Comparison of ENCODE assay signal across 16 mouse cellular contexts in the genomic region with DNA sequence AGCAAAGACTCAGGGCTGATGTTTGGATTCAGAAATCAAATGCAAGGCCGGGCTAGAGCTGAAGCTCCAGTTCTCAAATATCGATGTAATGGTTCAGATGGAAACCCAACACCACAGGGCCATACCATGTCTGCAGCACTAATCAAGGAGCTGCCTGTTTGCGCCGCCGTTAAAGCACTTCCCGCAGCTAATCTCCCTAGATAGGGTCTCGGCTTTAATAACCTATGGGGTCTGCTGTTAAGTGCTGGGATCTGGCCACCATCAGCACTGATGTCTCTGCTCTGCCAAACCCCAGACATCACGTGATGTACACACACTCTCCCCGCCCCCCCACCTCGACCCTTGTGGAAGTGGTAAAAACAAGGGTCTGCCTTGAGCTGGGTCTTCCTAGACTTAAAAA.
A peak's percentile ranks its signal among the peaks of the same experiment; 100 is the strongest.
DNase-seq lines count a peak whose midpoint lies in the region; ATAC-seq lines count a peak whose summit lies in the region.
"Had no signal": no experiment of that assay in that cellular context is flagged by ENCODE, and none has a peak within 500 bp of the region (broad histone marks: within the 10 kb centered on the region; RNA-seq: fewer than 3 reads in every experiment).

No protein-coding gene starts in this region.

- H3K9ac ChIP-seq in hindbrain, embryonic 16.5 days (ENCODE audit: low read depth, low read length) = no peak overlapping the region
- H3K9ac ChIP-seq in limb, embryonic 12.5 days (replicated peaks) = no peak overlapping the region
- H3K9ac ChIP-seq: liver, embryonic 12.5 days; neural tube, embryonic 13.5 days had no signal

- H3K36me3 ChIP-seq in hindbrain, embryonic 10.5 days = no peaks in the 10 kb centered on the region
- no peaks in the 10 kb centered on the region for H3K36me3 ChIP-seq in hindbrain, embryonic 16.5 days (ENCODE audit: control insufficient read depth, insufficient read depth, low read length)
- no peaks in the 10 kb centered on the region for H3K36me3 ChIP-seq in embryonic facial prominence, embryonic 10.5 days (replicated peaks)
- no peaks in the 10 kb centered on the region for H3K36me3 ChIP-seq in limb, embryonic 12.5 days
- H3K36me3 ChIP-seq: liver, embryonic 12.5 days; neural tube, embryonic 13.5 days had no signal

- WGBS in hindbrain, embryonic 10.5 days = 76% methylated on average over 10 of the region's 10 CpGs
- 82% methylated on average over 10 of the region's 10 CpGs for WGBS in hindbrain, embryonic 16.5 days
- 37% methylated on average over 10 of the region's 10 CpGs for WGBS in embryonic facial prominence, embryonic 10.5 days
- 6% methylated on average over 10 of the region's 10 CpGs for WGBS in limb, embryonic 12.5 days

- DNase-seq in heart, adult 11 months = peak; percentile 55
- DNase-seq in heart, adult 8-10 months (ENCODE audit: low spot score) = no peak
- DNase-seq in hindbrain, embryonic 10.5 days (ENCODE audit: low spot score) = no peak
- DNase-seq in embryonic facial prominence, embryonic 10.5 days (ENCODE audit: low spot score) = peak; percentile 77
- no peak for DNase-seq in kidney, postnatal 36 days
- DNase-seq in ovary, postnatal 10 days (ENCODE audit: low spot score) = no peak
- DNase-seq: adrenal gland, postnatal 10 days; cerebellum, adult 18-20 months; lung, postnatal 14 days; right cerebral cortex, postnatal 4 days had no signal

- H3K4me1 ChIP-seq in hindbrain, embryonic 10.5 days (replicated peaks) = peaks cover 33% of the 10 kb centered on the region; the same call in 1 of the 2 replicates
- no peaks in the 10 kb centered on the region; the same call in 1 of the 2 replicates for H3K4me1 ChIP-seq in hindbrain, embryonic 16.5 days (ENCODE audit: control insufficient read depth, insufficient read depth, low read depth, low read length)
- H3K4me1 ChIP-seq in embryonic facial prominence, embryonic 10.5 days = peaks cover 43% of the 10 kb centered on the region
- peaks cover 36% of the 10 kb centered on the region for H3K4me1 ChIP-seq in limb, embryonic 12.5 days (replicated peaks)
- H3K4me1 ChIP-seq: liver, embryonic 12.5 days; neural tube, embryonic 13.5 days had no signal

- no peak overlapping the region for H3K4me3 ChIP-seq in hindbrain, embryonic 10.5 days
- H3K4me3 ChIP-seq in hindbrain, embryonic 16.5 days (ENCODE audit: low read length) = no peak overlapping the region
- H3K4me3 ChIP-seq in embryonic facial prominence, embryonic 10.5 days = no peak overlapping the region
- H3K4me3 ChIP-seq in limb, embryonic 12.5 days (replicated peaks) = no peak overlapping the region
- H3K4me3 ChIP-seq: liver, embryonic 12.5 days; neural tube, embryonic 13.5 days had no signal

- H3K27me3 ChIP-seq in hindbrain, embryonic 10.5 days (ENCODE audit: insufficient read depth, poor library complexity, severe bottlenecking) = no peaks in the 10 kb centered on the region
- no peaks in the 10 kb centered on the region for H3K27me3 ChIP-seq in hindbrain, embryonic 16.5 days (replicated peaks; ENCODE audit: control insufficient read depth, insufficient read depth, low read length)
- H3K27me3 ChIP-seq in embryonic facial prominence, embryonic 10.5 days (replicated peaks; ENCODE audit: low read depth, poor library complexity, severe bottlenecking) = no peaks in the 10 kb centered on the region
- H3K27me3 ChIP-seq in limb, embryonic 12.5 days = no peaks in the 10 kb centered on the region
- H3K27me3 ChIP-seq: liver, embryonic 12.5 days; neural tube, embryonic 13.5 days had no signal

- no peak overlapping the region for H3K4me2 ChIP-seq in hindbrain, embryonic 16.5 days (ENCODE audit: low read length)
- H3K4me2 ChIP-seq in limb, embryonic 12.5 days = peak overlapping the region; percentile 40
- H3K4me2 ChIP-seq: liver, embryonic 12.5 days; neural tube, embryonic 13.5 days had no signal

- H3K9me3 ChIP-seq in hindbrain, embryonic 10.5 days = no peaks in the 10 kb centered on the region
- H3K9me3 ChIP-seq in hindbrain, embryonic 16.5 days (ENCODE audit: control insufficient read depth, low read length) = no peaks in the 10 kb centered on the region
- H3K9me3 ChIP-seq in embryonic facial prominence, embryonic 10.5 days = no peaks in the 10 kb centered on the region
- H3K9me3 ChIP-seq in limb, embryonic 12.5 days = no peaks in the 10 kb centered on the region
- H3K9me3 ChIP-seq: liver, embryonic 12.5 days; neural tube, embryonic 13.5 days had no signal

- H3K27ac ChIP-seq in hindbrain, embryonic 10.5 days = peak overlapping the region; percentile 29; the same call in 1 of the 2 replicates
- H3K27ac ChIP-seq in hindbrain, embryonic 16.5 days (ENCODE audit: low read depth, low read length) = no peak overlapping the region
- H3K27ac ChIP-seq in embryonic facial prominence, embryonic 10.5 days (replicated peaks) = peak overlapping the region; percentile 57; the same call in 1 of the 2 replicates
- peak overlapping the region; percentile 68 for H3K27ac ChIP-seq in limb, embryonic 12.5 days
- H3K27ac ChIP-seq: kidney, postnatal 0 days; liver, embryonic 12.5 days; neural tube, embryonic 13.5 days had no signal

- ATAC-seq in hindbrain, embryonic 16.5 days = no peak
- ATAC-seq in limb, embryonic 12.5 days (ENCODE audit: insufficient number of reproducible peaks, insufficient read depth, low FRiP score, low TSS enrichment, low read depth) = peak; percentile 85; the same call in 1 of the 2 replicates
- ATAC-seq: inflammation-experienced regulatory T-cells, adult 6 months; liver, embryonic 12.5 days had no signal

Comparison
In these comparisons a context has a peak if more than half of its experiments do, and no peak if none do; other contexts are left out.
1. DNase-seq: peak in heart, adult 11 months (single experiment) and embryonic facial prominence, embryonic 10.5 days (single experiment); none in heart, adult 8-10 months (single experiment), hindbrain, embryonic 10.5 days (single experiment), kidney, postnatal 36 days (0 of 2) and ovary, postnatal 10 days (single experiment).